Mouse (Mus musculus) retina, embryonic 14.5 days (tissue): ENCODE measurements around the gene Limk2.

Experiments used
- DNase-seq: peaks from one replicate; pipeline ENCODE4 v3.0.0-alpha.2; 2015; ENCODE audit warnings: low spot score

Gene Limk2

GRCm38 (mm10) chr11:3370928-3371598, 37.9 kb downstream of the Limk2 start:
- peak; percentile 85 for DNase-seq

GRCm38 (mm10) chr11:3370162-3370561, 38.8 kb downstream of the Limk2 start:
- no peak for DNase-seq

- DNase-seq = no peak
These were observed 39.5 kb downstream of the Limk2 start for GRCm38 (mm10) chr11:3369449-3369848.

GRCm38 (mm10) chr11:3368983-3369382, 40.0 kb downstream of the Limk2 start:
- no peak for DNase-seq

GRCm38 (mm10) chr11:3366411-3366810, 42.6 kb downstream of the Limk2 start:
- no peak for DNase-seq

GRCm38 (mm10) chr11:3362854-3363253, 46.1 kb downstream of the Limk2 start:
- no peak for DNase-seq

- no peak for DNase-seq
These were observed 55.9 kb downstream of the Limk2 start for GRCm38 (mm10) chr11:3352990-3353585.

GRCm38 (mm10) chr11:3352131-3352530, 56.9 kb downstream of the Limk2 start:
- DNase-seq = no peak

GRCm38 (mm10) chr11:3349343-3349695, 59.7 kb downstream of the Limk2 start:
- DNase-seq = no peak

- DNase-seq = peak; percentile 62
These were observed 60.2 kb downstream of the Limk2 start for GRCm38 (mm10) chr11:3348576-3349342.

- no peak for DNase-seq
These were observed 61.2 kb downstream of the Limk2 start for GRCm38 (mm10) chr11:3347835-3348195.

GRCm38 (mm10) chr11:3347091-3347834, 61.7 kb downstream of the Limk2 start:
- peak; percentile 98 for DNase-seq

- DNase-seq = no peak
These were observed 62.6 kb downstream of the Limk2 start for GRCm38 (mm10) chr11:3346351-3346750.

GRCm38 (mm10) chr11:3344916-3345315, 64.1 kb downstream of the Limk2 start:
- DNase-seq = no peak

- no peak for DNase-seq
These were observed 67.5 kb downstream of the Limk2 start for GRCm38 (mm10) chr11:3341476-3341875.

GRCm38 (mm10) chr11:3337961-3338360, 71.0 kb downstream of the Limk2 start:
- no peak for DNase-seq

- peak; percentile 77 for DNase-seq
These were observed 71.6 kb downstream of the Limk2 start for GRCm38 (mm10) chr11:3337173-3337955.

- DNase-seq = no peak
These were observed 72.4 kb downstream of the Limk2 start for GRCm38 (mm10) chr11:3336602-3337001.

GRCm38 (mm10) chr11:3335651-3336216, 73.3 kb downstream of the Limk2 start:
- no peak for DNase-seq

- DNase-seq = no peak
These were observed 74.2 kb downstream of the Limk2 start for GRCm38 (mm10) chr11:3334711-3335316.

- DNase-seq = no peak
These were observed 74.8 kb downstream of the Limk2 start for GRCm38 (mm10) chr11:3334141-3334710.
